Mouse (Mus musculus) kidney, postnatal 4 days (tissue): Measurements from ENCODE around the gene H2-Ab1.

Experiments
- DNase-seq, 2 experiments: peaks; one replicate each; pipeline ENCODE4 v3.0.0; 2021; ENCODE audit warnings: mixed read lengths in 2 of 2

The H2-Ab1 gene

DNA sequence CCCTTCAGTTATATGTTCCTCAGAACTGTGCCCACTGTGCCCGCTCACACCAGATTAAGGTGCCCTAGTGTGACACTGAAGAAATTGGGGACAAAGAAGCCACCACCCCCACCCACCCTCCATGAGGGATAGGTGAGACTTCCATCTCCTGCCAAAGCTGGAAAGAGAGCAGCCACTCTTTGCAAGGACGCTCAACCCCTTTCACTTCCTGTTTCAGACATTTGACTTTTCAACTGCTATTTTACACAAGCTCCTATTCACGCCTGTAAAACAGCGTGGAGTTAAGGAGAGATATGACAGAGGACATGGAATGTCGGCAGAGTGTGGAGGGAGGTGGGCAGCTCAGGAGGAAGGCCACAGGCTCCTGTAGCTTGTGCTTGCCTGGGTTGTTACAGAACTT, 29.0 kb downstream of the H2-Ab1 start:
- no peak for DNase-seq

DNA sequence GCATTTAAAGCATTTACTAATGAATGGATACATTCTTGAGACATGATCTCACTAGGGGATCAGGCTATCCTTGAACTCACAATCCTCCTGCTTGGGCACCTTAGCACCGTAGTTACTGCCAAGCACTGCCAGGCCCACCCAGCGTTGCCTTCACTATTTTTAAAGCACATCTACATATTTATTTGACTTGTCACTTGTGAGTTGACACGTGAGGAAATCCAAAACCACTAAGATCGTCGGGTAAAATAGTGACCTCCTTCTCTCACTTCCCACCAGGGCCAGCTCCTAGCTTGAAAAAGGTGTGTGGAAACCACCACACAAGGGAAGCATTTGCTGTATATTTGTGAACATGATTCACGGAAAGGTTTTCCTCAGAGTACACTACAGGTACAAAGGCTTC, 29.5 kb downstream of the H2-Ab1 start:
- DNase-seq = no peak

DNA sequence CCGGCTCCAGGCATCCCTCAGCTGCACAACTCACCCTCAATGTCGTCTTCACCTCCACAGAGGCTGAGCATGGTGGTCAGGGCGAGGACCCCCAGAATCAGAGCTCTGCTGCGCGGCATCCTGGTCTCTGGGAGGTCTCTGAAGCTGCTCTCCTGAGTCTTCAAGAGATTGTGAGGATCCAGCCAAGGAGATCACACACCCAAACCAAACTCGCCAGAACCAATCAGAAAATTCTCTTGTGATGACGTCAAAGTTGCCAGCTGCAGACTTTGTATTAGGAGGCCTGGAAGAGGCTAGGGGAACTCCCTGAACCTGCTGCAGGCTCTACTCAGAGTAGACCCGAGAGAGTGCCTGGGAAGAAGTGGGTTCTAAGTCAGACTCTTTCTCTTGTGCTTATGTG, 30.2 kb downstream of the H2-Ab1 start, which contains the start of gene H2-Aa:
TSS of gene H2-Aa (minus strand) at position 176 of the 400 bp plus-strand sequence.
- peak; percentile 79 to 83 for DNase-seq

DNA sequence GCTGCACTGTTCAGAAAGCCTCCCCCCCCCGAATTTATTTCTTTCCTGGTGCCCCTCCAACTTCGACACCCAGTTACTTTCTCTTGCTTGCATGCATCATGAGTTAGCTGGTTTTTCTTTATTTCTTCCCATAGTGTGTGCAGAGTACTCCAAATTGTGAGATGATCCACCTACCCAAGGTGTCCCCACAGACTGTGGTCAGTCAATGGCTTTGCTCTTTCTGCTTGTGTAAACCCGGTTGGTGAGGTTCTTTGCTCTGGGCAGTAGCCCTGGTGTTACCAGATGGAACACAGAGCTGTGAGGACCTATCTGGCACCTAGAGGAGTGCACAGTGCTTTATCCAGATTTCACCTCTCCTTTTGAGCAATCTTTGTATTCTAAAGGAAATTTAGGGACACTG, 30.6 kb downstream of the H2-Ab1 start:
- no peak for DNase-seq

DNA sequence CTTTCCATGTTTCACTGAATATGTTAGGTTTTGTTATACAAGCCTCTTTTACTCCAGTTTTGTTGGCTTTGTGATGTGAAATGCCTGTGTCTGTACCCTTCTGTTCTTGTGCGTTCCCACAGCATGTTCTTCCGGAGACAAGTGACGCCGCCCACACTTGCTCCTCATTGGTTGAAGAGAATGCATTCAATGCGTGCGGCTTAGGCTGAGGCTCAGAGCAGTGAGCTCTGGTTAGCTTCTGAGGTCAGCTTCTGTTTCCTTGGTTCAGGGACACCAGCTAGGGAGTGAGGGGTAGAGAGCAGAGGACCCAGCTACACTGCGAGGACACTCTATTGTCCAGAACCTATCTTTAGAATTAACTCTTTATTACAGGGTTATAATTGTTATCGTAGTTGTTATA, 34.1 kb downstream of the H2-Ab1 start:
- DNase-seq = peak; percentile 89 to 90

DNA sequence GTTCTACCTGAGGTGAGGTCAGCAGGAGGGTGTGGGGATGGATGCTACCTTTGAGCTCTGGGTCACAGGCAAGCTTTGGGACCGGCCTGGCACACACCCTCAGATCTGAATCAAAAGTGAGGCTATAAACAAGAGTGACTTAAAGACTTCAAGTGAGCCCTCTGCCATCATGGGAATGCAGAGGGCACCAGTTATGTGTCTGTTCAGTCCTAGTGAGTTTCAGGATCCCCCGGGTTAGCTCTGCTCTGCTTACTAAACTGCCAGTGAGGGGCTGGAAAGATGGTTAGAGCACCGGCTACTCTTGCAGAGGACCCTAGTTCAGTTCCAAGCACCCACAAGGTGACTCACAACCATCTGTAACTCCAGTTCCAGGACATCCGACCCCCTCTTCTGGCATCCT, 35.1 kb downstream of the H2-Ab1 start:
- no peak for DNase-seq

DNA sequence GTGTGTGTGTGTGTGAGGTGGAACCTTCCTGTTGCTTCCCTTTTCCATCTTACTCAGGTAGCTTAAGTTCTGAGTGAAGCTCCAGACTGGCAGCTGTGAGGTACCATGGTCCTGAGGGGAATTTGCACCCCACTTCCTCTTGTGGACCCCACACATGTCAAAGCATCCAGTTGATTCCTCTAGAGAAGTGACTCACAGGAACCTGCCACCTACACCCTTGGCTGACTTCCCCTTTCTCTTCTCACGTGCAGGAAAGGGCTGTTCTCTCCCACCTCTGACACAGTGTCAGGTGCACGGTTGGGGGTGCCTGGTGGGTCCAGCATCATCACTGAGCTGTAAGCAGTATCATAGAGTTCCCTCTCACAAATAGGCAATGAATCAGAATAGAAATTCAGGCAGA, 36.0 kb downstream of the H2-Ab1 start:
- DNase-seq = no peak

DNA sequence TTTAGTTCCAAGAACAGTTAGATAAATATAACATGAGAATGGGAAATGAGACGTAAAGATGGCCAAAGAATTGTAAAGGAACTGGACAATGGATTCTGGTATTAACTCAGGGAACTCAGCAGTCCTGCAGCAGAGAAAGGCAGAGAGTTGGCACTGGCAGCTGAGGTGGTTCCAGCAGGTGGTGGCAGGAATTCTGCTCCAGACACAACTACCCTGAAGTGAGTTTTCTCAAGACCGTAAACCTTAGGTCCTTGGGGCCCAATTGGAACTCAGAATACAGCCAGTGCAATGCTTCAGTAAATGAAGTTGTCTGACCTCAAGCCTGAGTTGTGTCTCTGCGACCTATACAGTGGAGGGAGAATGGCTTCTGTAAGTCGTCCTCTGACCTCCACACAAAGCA, 36.8 kb downstream of the H2-Ab1 start:
- no peak for DNase-seq

DNA sequence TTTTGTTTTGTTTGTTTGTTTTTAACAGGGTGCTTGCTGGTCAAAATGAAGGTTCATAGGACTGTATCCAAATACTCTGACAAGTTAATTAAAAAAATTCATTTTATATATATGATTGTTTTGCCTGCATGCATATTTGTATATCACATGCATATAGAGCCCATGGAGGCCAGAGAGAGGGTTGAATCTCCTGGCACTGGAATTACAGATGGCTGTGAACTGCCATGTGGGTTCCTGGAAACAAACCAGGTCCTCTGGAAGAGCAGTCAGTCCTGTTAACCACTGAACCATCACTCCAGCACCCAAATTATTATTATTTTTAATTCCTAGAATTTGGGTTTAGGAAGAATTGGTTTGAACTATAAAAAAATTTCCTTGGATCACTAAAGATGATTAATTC, 37.8 kb downstream of the H2-Ab1 start:
- DNase-seq = no peak

DNA sequence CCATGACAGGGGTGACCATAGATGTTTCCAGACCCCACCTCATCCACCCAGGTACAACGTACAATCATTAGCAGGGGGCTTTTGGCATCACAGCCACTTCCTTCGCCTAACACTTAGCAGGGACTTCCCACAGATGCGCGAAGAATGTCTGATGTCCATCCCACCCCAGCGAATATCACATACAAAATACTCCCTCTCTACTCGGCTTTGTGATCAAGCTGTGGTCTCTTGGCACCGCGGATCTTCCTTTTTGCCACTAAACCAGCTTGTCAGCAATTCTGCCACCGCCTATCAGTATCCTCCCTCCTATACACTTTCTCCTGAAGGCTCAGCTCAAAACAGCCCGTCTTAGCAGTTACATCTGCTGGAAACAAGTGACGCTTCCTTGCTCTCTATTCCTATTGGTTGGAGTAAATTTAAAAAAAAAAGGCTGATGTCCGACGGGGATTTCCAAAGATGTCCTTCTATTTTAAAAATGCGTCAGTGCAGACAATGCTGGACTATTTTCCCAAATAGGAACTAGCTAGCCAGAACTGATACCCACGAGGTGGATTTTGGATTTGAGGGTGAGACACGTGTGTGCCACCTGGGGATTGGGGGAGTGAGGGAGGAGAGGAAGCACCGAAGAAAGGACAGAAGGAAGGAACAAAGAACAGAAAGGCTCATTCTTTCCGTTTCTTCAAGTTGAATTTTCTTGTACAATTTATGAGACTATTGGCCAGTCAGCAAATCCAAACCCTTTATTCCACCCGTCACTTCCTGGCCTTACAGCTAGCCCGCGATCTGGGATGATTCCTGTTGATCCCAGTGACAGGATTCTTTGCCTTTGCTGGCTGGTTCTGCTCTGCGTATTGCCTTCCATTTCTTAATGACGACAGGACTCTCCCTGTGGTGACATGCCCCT, 38.7 kb downstream of the H2-Ab1 start:
- DNase-seq = peak; percentile 22 to 53

DNA sequence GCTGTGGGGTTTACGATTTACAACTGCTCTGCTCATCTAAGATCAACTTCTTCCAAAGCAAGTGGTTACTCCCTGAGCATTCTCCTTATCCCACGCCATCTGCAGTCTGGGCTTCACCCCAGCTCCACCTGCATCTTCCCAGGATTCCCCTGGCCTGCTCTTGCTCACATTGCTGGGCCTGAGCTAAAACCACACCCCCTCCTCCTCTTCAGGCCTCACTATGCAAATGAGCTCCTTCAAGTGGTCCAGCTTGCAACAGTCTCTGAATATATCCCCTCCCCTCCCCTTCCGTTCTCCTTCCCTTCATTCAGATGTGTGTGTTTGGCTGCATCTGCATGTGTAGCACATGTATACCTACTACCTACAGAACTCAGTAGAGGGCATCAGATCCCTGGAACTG, 41.9 kb downstream of the H2-Ab1 start:
- no peak for DNase-seq

DNA sequence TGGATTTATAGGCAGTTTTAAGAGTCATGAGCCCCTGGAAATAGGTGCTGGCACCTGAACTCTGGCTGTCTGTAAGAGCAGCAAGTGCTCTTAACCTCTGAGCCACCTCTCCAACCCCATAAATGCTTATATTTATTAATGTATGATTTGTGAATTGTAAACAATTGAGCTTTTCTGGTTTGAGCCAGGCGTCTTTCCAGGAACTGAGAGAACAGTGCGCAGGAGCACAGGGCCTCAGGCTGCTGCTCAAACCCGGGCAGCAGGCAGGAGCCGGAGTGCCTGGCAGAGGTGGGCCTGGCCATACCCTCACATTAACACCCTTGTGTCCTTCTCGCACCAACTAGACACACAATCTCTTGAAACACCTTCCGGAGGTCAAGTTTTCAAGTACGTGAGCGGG, 42.6 kb downstream of the H2-Ab1 start:
- DNase-seq = no peak

DNA sequence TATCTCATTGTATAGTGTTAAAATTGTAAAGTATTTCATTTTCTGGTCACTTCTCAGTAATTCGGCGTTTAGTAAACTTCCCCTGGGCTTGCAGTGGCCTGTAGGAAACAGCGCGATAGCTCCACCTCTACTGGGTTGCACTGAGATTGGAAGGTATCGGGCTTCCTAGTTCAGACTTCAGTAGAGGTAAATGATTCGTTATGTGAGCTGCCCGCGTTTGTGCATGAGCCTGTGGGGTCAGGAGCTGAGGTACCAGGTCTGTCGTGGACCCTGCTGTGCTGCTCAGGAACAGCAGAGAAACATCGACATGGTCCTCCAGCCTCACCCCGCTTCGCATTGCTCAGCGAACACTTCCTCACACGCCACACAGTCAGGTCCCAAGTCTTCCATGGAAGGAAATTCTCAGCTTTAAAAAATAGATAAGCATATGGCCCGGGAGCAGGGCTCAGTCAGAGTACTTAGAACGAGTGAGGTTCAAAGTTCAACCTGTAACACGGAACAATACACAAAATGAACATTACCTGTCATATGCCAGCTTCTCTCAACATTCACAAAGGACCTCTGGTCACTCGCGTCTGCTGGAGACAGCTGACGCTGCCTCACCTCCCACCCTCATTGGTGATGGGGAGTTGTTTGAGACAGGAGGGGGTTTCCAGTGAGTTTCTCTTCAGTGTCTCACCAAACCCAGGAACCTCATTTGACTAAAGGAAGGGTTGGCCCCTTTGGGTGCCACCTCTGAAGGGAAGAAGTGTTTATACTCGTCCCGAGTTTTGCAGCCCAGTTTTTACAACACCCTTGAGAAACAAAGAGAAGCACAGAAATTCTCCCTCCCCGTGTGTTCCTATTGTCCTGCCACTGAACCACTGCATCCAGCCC, 43.4 kb downstream of the H2-Ab1 start:
- DNase-seq = no peak

DNA sequence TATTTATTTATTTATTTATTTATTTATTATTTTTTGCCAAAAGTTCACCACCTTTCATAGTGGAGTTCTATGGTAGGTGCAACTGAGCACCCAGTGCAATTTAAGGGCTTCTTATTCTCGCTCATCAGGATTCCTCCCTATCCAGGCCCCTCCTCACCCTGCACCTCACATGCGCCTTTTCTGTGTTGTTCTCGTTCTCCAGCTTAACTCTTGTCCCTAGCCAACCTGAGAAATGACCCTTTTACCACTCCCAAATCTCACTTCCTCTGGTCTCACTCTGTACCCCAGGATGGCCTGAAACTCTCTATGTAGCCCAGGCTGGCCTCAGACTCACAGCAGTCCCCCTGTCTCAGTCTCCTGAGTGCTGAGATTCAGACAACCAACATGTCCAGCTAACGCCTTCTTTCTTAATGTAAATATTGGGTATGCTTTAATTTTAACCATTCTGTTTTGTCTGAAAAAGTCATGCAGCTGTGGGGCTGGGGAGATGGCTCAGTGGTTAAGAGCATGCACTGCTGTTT, 44.2 kb downstream of the H2-Ab1 start:
- DNase-seq = no peak

DNA sequence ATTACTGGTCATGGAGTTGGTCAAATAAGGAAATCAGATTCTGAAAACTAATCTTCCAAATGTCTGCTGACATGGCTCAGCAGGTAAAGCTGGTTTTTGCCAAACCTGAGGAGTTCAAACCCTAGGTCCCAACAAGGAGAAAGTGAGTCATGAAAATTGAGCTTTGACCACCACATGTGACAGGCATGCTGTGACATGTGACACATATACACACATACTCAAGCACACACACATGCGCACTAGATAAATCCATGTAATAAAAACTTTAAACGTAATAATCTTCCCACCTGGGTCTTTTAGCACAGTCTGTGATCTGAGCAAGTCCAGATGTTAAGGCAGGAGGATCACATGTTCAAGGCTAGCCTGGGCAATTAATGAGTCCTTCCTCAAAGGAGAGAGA, 46.3 kb downstream of the H2-Ab1 start:
- no peak for DNase-seq

DNA sequence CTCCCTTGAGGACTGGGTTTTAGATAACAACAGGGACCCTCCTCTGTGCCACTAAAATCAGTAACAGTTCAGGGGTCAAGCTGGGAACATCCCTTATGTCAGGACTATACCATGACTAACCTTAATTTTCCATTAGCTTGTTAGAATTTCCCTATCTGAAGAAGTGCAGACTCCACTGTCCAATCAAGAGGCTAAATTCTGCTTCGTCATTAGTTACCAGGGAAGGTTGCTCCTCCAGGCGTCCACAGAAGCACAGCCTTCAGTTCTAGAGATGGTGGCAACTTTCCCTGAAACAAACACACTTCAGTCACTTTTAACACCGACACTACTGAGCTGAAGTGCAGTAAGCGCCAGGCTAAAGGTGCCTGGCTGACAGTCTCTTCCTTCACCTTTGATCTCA, 47.3 kb downstream of the H2-Ab1 start:
- DNase-seq = peak; percentile 54 to 72

DNA sequence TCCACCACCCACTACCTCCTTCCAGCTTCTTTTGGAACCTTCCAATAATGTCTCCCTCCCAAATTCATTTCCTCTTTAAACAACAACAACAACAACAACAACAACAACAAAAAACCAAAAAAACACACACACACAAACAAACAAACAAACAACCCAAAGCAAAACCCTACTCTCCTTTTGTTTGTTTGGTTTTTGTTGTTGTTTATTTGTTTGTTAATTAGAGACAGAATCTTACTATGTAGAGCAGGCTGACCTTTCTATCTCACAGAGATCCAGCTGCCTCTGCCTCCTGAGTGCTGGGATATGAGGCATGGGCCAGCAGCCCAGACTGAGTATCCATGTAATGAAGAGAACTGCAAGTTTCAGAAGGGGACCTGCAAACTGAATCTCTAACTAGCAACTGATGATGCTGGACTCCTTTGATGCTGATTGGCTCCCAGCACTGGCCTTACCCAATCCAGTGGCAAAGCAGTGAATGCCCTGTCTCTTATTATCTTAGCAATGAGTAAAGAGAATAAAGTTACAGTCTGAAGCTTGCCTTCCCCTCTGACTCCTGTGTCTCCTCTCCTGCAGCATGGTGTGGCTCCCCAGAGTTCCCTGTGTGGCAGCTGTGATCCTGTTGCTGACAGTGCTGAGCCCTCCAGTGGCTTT, 48.0 kb downstream of the H2-Ab1 start, which contains the start of gene H2-Eb1:
TSS of gene H2-Eb1 (plus strand) at position 488 of the 651 bp plus-strand sequence.
- peak; percentile 85 to 90 for DNase-seq

DNA sequence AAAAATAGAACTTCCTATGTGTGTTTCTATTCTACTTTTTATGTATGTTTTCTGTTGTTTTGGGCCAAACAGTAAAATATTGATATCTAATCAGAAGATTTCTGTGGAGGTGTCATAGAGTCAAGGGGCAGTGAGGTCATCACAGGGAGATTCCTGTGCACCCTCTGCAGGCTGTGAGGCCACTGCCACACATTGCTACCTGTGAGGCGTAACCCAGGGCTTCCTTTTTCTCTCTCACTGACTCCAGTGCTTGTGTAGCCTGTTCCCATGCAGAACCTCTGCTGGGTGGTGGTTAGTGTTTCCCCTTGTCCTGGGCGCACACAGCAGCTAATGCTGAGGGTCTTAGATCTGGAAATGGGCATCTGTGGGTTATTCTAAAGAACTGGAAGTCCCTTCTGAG, 48.9 kb downstream of the H2-Ab1 start:
- DNase-seq = no peak

DNA sequence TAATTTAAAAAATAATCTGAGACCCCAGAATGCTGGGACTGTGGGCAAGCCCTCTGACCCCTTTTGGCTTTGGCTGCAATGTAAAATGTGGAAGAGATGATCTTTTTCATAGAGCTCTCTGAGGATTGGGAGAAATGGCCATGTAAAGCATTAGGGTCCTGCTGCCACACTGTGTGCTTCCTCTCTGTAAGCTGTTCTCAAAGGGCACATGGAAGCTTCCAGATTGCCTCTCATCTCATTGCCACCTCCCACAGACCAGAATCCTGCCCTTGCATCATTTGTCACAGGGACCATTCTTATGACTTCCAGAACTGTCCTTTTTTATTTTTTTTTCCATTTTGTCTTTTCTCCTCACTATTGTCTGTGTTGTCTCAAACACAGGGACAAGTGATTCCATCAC, 49.7 kb downstream of the H2-Ab1 start:
- DNase-seq = no peak

DNA sequence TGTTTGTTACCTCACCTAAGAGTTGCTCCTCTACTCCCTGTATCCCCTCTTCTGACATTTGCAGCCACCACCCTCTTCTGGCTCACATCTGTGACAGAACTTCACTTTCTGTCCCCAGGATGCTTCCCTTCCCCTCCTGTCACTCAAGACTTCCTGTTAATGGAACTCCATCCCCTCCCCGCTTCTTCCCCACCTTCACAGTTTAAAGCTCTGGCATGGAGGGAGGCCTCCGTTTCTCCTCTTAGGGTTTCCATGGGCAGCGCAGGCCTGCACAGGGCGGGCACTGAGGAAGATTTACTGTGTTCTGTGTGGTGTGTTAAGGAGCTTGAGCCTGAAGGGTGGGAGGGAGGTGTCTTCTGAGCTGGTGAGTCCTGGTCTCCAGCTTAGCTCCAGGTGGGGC, 50.7 kb downstream of the H2-Ab1 start:
- DNase-seq = no peak

DNA sequence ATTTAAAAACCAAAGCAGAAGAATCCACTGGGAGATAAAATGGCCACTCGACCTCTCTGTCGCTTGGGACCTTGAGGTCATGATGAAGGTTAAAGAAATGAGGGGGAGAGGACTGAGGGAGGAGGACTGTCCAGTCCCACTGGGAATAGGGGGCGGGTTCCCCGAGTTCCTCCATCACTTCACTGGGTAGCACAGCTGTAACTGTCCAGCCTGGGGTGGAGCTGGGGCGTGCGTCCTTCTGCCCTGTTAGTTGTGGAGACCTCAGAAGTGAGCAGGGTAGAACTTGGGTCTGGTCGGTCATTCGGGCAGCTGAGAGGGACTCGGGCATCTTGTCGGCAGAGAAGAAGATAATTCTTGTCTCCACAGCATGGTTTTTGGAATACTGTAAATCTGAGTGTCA, 51.7 kb downstream of the H2-Ab1 start:
- peak in 1 of 2 experiments; percentile 21 for DNase-seq

DNA sequence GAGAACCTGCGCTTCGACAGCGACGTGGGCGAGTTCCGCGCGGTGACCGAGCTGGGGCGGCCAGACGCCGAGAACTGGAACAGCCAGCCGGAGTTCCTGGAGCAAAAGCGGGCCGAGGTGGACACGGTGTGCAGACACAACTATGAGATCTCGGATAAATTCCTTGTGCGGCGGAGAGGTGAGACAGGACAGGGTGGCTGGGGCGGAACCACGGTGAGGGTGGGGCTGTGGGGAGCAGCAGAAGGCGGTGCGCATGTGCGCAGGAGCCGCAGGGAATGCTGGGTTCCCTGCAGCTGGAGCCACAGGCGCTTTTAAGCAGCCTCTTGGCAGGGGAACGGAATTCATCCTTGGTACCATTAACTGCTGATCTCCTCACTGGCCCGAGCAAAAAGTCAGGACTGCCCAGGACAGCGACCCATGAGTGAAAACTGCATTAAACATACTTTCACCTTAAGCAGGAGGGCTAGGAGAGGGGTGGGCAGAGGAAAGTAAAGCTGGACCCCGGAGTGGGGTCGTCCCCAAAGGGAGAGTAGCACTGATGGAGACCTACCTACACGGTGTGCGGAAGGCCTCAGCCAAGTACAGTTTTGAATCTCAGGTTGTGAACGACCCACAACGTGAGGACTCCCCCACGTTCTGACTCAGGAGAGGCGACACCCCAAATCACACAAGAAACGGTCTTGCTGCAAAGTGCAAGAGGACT, 52.3 kb downstream of the H2-Ab1 start:
- peak; percentile 82 to 90 for DNase-seq
